In the genomic region with DNA sequence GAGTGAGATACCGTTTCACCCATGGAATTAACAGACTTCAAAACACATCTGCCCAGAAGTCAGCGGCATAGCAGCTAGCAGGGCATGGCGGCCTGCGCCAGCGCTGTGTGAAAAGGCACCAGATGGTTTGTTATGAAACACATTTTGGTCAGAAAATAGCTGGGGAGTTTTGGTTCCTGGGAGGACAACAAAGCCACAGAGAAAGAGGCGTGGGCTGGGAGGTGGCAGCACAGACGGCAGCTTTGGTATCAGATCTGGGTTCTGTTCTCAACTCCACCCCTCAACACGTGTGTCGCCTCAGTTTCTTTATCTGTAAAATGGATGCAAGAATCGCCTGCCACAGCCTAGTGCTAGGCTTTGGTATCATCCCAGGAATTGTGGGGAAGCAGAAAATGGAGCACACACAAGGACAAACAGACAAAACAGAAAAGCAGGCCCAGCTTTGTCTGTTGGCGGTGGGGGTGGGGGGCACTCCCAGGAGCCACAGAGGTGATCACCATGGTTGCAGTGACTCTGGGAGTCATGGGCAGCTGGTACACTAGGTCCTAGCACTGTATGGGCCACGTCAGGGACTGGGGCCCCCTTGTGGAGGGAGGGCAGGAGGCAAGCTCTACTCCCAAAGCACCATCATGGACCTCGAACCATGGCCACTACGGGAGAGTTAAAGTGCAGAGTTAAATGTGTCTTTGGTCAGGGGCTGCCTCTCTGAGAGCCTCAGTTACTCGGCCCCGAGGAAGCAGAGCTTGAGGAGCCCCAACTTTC, we compare ENCODE assay signal across 10 mouse cellular contexts. TPM values are rescaled to one million over a fixed set of nuclear protein-coding genes. Genes with fewer than 3 reads are reported as not detected.
DNase-seq lines count a peak whose midpoint lies in the region; ATAC-seq and TF ChIP-seq lines count a peak whose summit lies in the region.
"Had no signal": no experiment of that assay in that cellular context is flagged by ENCODE, and none has a peak within 500 bp of the region (broad histone marks: within the 10 kb centered on the region; RNA-seq: fewer than 3 reads in every experiment).

No protein-coding gene starts in this region.

- peak; percentile 43; the same call in 1 of the 2 replicates for TF ChIP-seq CTCF in kidney, postnatal 0 days (IDR thresholded peaks at IDR 0.05; ENCODE audit: low read depth)

- DNase-seq in kidney, postnatal 0 days (ENCODE audit: low spot score), result no peak
- DNase-seq in T-cell, adult 2 months (ENCODE audit: low spot score), result peak; percentile 40
- DNase-seq in frontal cortex, postnatal 25 days (ENCODE audit: low spot score in 2 of 2), result peak; percentile 31 to 39
- peak; percentile 52 for DNase-seq in lung, postnatal 10 days
- DNase-seq in heart, postnatal 25 days (ENCODE audit: low spot score), result no peak
- no peak for DNase-seq in thymus, postnatal 10 days (ENCODE audit: low spot score in 2 of 2)

- H3K4me2 ChIP-seq in kidney, postnatal 0 days (ENCODE audit: low read length), result no peak overlapping the region
- H3K4me2 ChIP-seq in kidney, embryonic 16.5 days (replicated peaks; ENCODE audit: low read depth, low read length), result no peak overlapping the region
- no peak overlapping the region for H3K4me2 ChIP-seq in forebrain, embryonic 13.5 days
- H3K4me2 ChIP-seq: heart, embryonic 13.5 days had no signal

- H3K27me3 ChIP-seq in kidney, postnatal 0 days (ENCODE audit: insufficient read depth, low read length), result no peaks in the 10 kb centered on the region
- H3K27me3 ChIP-seq in kidney, embryonic 16.5 days (ENCODE audit: insufficient read depth, low read length), result no peaks in the 10 kb centered on the region
- no peaks in the 10 kb centered on the region for H3K27me3 ChIP-seq in forebrain, embryonic 13.5 days
- H3K27me3 ChIP-seq: heart, embryonic 13.5 days had no signal

- no peak overlapping the region for H3K9ac ChIP-seq in kidney, postnatal 0 days (ENCODE audit: low read depth, low read length)
- no peak overlapping the region for H3K9ac ChIP-seq in kidney, embryonic 16.5 days (replicated peaks; ENCODE audit: low read length)
- H3K9ac ChIP-seq in forebrain, embryonic 13.5 days, result no peak overlapping the region; the same call in 1 of the 2 replicates
- H3K9ac ChIP-seq: heart, embryonic 13.5 days had no signal

- no peaks in the 10 kb centered on the region for H3K9me3 ChIP-seq in kidney, postnatal 0 days (replicated peaks; ENCODE audit: low read length)
- H3K9me3 ChIP-seq in kidney, embryonic 16.5 days (ENCODE audit: low read length), result no peaks in the 10 kb centered on the region
- no peaks in the 10 kb centered on the region for H3K9me3 ChIP-seq in forebrain, embryonic 13.5 days (replicated peaks)
- H3K9me3 ChIP-seq: heart, embryonic 13.5 days had no signal

- peaks cover 7% of the 10 kb centered on the region; the same call in 1 of the 2 replicates for H3K4me1 ChIP-seq in kidney, postnatal 0 days (replicated peaks; ENCODE audit: insufficient read depth, low read length)
- peaks cover 25% of the 10 kb centered on the region for H3K4me1 ChIP-seq in kidney, embryonic 16.5 days (ENCODE audit: insufficient read depth, low read length)
- peaks cover 14% of the 10 kb centered on the region for H3K4me1 ChIP-seq in forebrain, embryonic 13.5 days

- no peak for ATAC-seq in kidney, postnatal 0 days (replicated peaks; ENCODE audit: low FRiP score, low read depth)
- no peak for ATAC-seq in kidney, embryonic 16.5 days (ENCODE audit: low FRiP score, low TSS enrichment)
- ATAC-seq in forebrain, embryonic 13.5 days, result no peak

- peaks cover 29% of the 10 kb centered on the region for H3K36me3 ChIP-seq in kidney, postnatal 0 days (ENCODE audit: insufficient read depth, low read length)
- peaks cover 18% of the 10 kb centered on the region for H3K36me3 ChIP-seq in kidney, embryonic 16.5 days (ENCODE audit: insufficient read depth, low read length)
- H3K36me3 ChIP-seq in forebrain, embryonic 13.5 days (ENCODE audit: poor library complexity, severe bottlenecking), result no peaks in the 10 kb centered on the region

- H3K4me3 ChIP-seq in kidney, postnatal 0 days (replicated peaks; ENCODE audit: low read depth, low read length), result no peak overlapping the region
- no peak overlapping the region for H3K4me3 ChIP-seq in kidney, embryonic 16.5 days (ENCODE audit: low read length)
- no peak overlapping the region for H3K4me3 ChIP-seq in forebrain, embryonic 13.5 days
- H3K4me3 ChIP-seq: heart, embryonic 13.5 days had no signal

- intact Hi-C loops in heart, postnatal 25 days (cut with DNase I), result loop anchor here (2.0 to 5.0 kb wide), 2 partner anchors 21 to 46 kb away; no protein-coding TSS in a partner anchor

- H3K27ac ChIP-seq in kidney, postnatal 0 days, result no peak overlapping the region
- H3K27ac ChIP-seq in kidney, embryonic 16.5 days (ENCODE audit: low read length), result no peak overlapping the region
- no peak overlapping the region for H3K27ac ChIP-seq in forebrain, embryonic 13.5 days
- H3K27ac ChIP-seq: heart, embryonic 13.5 days; macrophage had no signal

- WGBS in kidney, postnatal 0 days, result 89% methylated on average over 16 of the region's 16 CpGs
- WGBS in kidney, embryonic 16.5 days, result 85% methylated on average over 16 of the region's 16 CpGs
- WGBS in forebrain, embryonic 13.5 days, result 82% methylated on average over 16 of the region's 16 CpGs

RNA-seq across cellular contexts. Expression of gene Ldlrap1, which starts 21.7 kb away (rescaled TPM):
- polyA plus RNA-seq in kidney, postnatal 0 days (2015; fragmentation: Nextera tagmentation; extraction: Ambion mirVana), result 21.2 and 21.3 TPM in 2 replicates
- polyA plus RNA-seq in kidney, embryonic 16.5 days (2015; fragmentation: Nextera tagmentation; extraction: Ambion mirVana), result 21.7 and 23.1 TPM in 2 replicates
- 10 to 100 TPM; 14.1 to 15.5 TPM for total RNA-seq in heart, postnatal 25 days (2021)
- 2.6 and 2.7 TPM in 2 replicates for polyA plus RNA-seq in forebrain, embryonic 13.5 days (2015; fragmentation: Nextera tagmentation; extraction: Ambion mirVana)

RNA-seq across cellular contexts. Expression of gene Man1c1, which starts 42.0 kb away (rescaled TPM):
- polyA plus RNA-seq in kidney, postnatal 0 days (2015; fragmentation: Nextera tagmentation; extraction: Ambion mirVana), result 3.2 and 3.4 TPM in 2 replicates
- polyA plus RNA-seq in kidney, embryonic 16.5 days (2015; fragmentation: Nextera tagmentation; extraction: Ambion mirVana), result 3.5 and 3.7 TPM in 2 replicates
- 10 to 100 TPM; 21.0 to 25.0 TPM for total RNA-seq in heart, postnatal 25 days (2021)
- polyA plus RNA-seq in forebrain, embryonic 13.5 days (2015; fragmentation: Nextera tagmentation; extraction: Ambion mirVana), result 1.6 TPM in 2 replicates

Comparison
In these comparisons a context has a peak if more than half of its experiments do, and no peak if none do; other contexts are left out.
1. DNase-seq: peak in T-cell, adult 2 months (single experiment), frontal cortex, postnatal 25 days (2 of 2) and lung, postnatal 10 days (single experiment); none in kidney, postnatal 0 days (single experiment), heart, postnatal 25 days (single experiment) and thymus, postnatal 10 days (0 of 2).